Comparison of ENCODE assay signal across 8 mouse cellular contexts in the genomic region with DNA sequence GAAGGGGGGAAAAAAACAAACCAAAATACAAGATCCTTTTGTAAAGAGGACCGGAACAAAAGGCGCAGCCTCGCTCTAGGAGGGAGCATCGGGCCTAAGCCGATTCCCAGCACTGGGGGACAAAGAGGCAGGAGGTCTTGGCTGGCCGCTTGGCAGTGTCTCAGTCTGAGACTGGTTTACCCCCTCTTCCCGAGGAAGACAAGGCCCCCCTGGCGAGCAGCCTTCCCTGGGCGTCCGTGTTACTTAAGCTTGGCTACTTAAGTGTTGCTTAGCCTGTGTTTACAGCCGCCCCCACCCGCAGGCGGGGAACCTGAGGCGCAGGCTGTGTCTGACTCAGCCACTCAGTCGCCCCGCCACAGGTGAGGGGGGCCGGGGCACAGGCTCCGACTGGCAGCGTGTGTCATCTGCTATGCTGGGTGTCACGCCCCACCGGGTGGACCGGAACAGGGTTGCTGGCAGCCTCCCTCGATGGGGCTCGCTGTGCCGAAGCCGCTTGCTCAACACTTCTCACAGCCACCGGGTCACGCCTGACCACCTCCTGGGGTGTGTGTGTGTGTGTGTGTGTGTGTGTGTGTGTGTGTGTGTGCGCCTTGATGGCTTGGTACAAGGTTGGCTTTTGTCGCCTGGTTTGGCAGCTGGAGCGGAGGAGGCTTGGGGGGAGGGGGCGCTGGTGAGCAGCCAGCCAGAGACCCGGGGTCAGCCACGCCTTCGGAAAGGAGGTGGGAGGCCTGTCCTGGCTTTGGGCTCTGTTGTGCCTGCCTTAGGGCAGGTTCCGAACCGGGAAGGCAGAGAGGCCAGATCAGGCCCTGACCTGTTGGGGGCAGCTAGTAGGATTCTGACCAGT. TPM values are rescaled to one million over a fixed set of nuclear protein-coding genes. Genes with fewer than 3 reads are reported as not detected.
DNase-seq lines count a peak whose midpoint lies in the region; ATAC-seq lines count a peak whose summit lies in the region.

No protein-coding gene starts in this region.

- peak; percentile 82 for DNase-seq in ES-CJ7 (ENCODE audit: low read depth, low spot score)
- DNase-seq in c-Kit-negative CD71-positive TER-119-positive erythroid progenitor cells, embryonic 14.5 days (ENCODE audit: low read depth, low spot score), result peak; percentile 44
- peak; percentile 90 for DNase-seq in forebrain, embryonic 11.5 days (ENCODE audit: low spot score)
- peak; percentile 61 to 69 for DNase-seq in heart, postnatal 36 days
- DNase-seq in layer of hippocampus, postnatal 25 days (ENCODE audit: extremely low spot score in 1 of 2, low spot score in 1 of 2), result peak; percentile 59 to 60
- DNase-seq in lung, postnatal 4 days, result peak; percentile 88 to 94
- peak; percentile 76 to 83 for DNase-seq in right cerebral cortex, adult 2 months (ENCODE audit: low spot score in 2 of 2)
- peak; percentile 71 for DNase-seq in urinary bladder, adult 2 months (ENCODE audit: low spot score)

- H3K9ac ChIP-seq in forebrain, embryonic 11.5 days (ENCODE audit: low read length), result peak overlapping the region; percentile 82

- peak overlapping the region; percentile 98 for H3K27ac ChIP-seq in forebrain, embryonic 11.5 days (ENCODE audit: low read depth, low read length)

- peak; percentile 14 for ATAC-seq in forebrain, embryonic 11.5 days (replicated peaks; ENCODE audit: low FRiP score)

- no peaks in the 10 kb centered on the region for H3K9me3 ChIP-seq in forebrain, embryonic 11.5 days (ENCODE audit: control insufficient read depth, low read length)

- WGBS in forebrain, embryonic 11.5 days, result under 1% methylated on average over 37 of the region's 37 CpGs

- no peaks in the 10 kb centered on the region for H3K36me3 ChIP-seq in forebrain, embryonic 11.5 days (ENCODE audit: control insufficient read depth, insufficient read depth, low read length)

- H3K4me2 ChIP-seq in forebrain, embryonic 11.5 days (ENCODE audit: low read depth, low read length, severe bottlenecking), result peak overlapping the region; percentile 97

- H3K4me3 ChIP-seq in forebrain, embryonic 11.5 days (ENCODE audit: low read depth, low read length), result peak overlapping the region; percentile 61

- H3K4me1 ChIP-seq in forebrain, embryonic 11.5 days (replicated peaks; ENCODE audit: control insufficient read depth, insufficient read depth, low read length), result peaks cover 68% of the 10 kb centered on the region

- H3K27me3 ChIP-seq in forebrain, embryonic 11.5 days (ENCODE audit: control insufficient read depth, insufficient read depth, low read length), result no peaks in the 10 kb centered on the region

- intact Hi-C loops in heart, postnatal 36 days (cut with DNase I), result loop anchor here (10.0 kb wide), 1 partner anchor 364 kb away; the partner anchor contains the start of gene Fam92b

RNA-seq across cellular contexts. Expression of gene Gins2, which starts 50.5 kb away (rescaled TPM):
- polyA plus RNA-seq in forebrain, embryonic 11.5 days (2014; fragmentation: Nextera tagmentation; extraction: Ambion mirVana), result 105 and 115 TPM in 2 replicates
- total RNA-seq in heart, postnatal 36 days (2021), result 1 to 10 TPM in 1 of 2 experiments, under 1 TPM in 1; 0.86 to 1.7 TPM
- 1 to 10 TPM; 2.9 to 4.6 TPM for total RNA-seq in layer of hippocampus, postnatal 25 days (2021)
- 4.0 and 6.4 TPM in 2 replicates for polyA plus RNA-seq in urinary bladder, adult 2 months (2012; rRNA removed)

Comparison
In these comparisons a context has a peak if more than half of its experiments do, and no peak if none do; other contexts are left out.
1. Peak in every context shown above with its lines: DNase-seq, ATAC-seq, H3K4me3 ChIP-seq and H3K27ac ChIP-seq.